Mouse (Mus musculus): Measurements from ENCODE around the gene Lrrc9.

The Lrrc9 gene

GRCm38 (mm10) chr12:72476773-72477450 is 35.2 kb downstream of the Lrrc9 start:
- no peak for DNase-seq

GRCm38 (mm10) chr12:72482226-72482625 is 40.6 kb downstream of the Lrrc9 start:
- DNase-seq, result no peak

GRCm38 (mm10) chr12:72484872-72485271 is 43.2 kb downstream of the Lrrc9 start:
- DNase-seq, result no peak

- no peak for DNase-seq
Measured at GRCm38 (mm10) chr12:72487498-72487897, 45.8 kb downstream of the Lrrc9 start.

- no peak for DNase-seq
Measured at GRCm38 (mm10) chr12:72489995-72490394, 48.3 kb downstream of the Lrrc9 start.

GRCm38 (mm10) chr12:72491063-72491719 is 49.5 kb downstream of the Lrrc9 start:
- DNase-seq, result no peak

- DNase-seq, result no peak
Measured at GRCm38 (mm10) chr12:72496866-72497600, 55.4 kb downstream of the Lrrc9 start.

GRCm38 (mm10) chr12:72509606-72510005 is 67.9 kb downstream of the Lrrc9 start:
- peak; percentile 11 for DNase-seq

- DNase-seq, result peak; percentile 54
Measured at GRCm38 (mm10) chr12:72515446-72515845, 73.8 kb downstream of the Lrrc9 start.

- no peak for DNase-seq
Measured at GRCm38 (mm10) chr12:72518114-72518728, 76.6 kb downstream of the Lrrc9 start.

GRCm38 (mm10) chr12:72519352-72519751 is 77.7 kb downstream of the Lrrc9 start:
- peak; percentile 29 for DNase-seq

GRCm38 (mm10) chr12:72519855-72520254 is 78.2 kb downstream of the Lrrc9 start:
- no peak for DNase-seq

GRCm38 (mm10) chr12:72520645-72521044 is 79.0 kb downstream of the Lrrc9 start:
- peak; percentile 79 for DNase-seq

GRCm38 (mm10) chr12:72525588-72525987 is 83.9 kb downstream of the Lrrc9 start:
- DNase-seq, result no peak

- DNase-seq, result no peak
Measured at GRCm38 (mm10) chr12:72532303-72532702, 90.6 kb downstream of the Lrrc9 start.

- DNase-seq, result no peak
Measured at GRCm38 (mm10) chr12:72533986-72534385, 92.3 kb downstream of the Lrrc9 start.

GRCm38 (mm10) chr12:72535599-72535998 is 93.9 kb downstream of the Lrrc9 start:
- no peak for DNase-seq

GRCm38 (mm10) chr12:72536021-72536597 is 94.4 kb downstream of the Lrrc9 start, which contains the start of gene Pcnx4:
Gene Pcnx4, plus strand, starts transcription at chr12:72536383.
- DNase-seq, result peak; percentile 97

- no peak for DNase-seq
Measured at GRCm38 (mm10) chr12:72538571-72538970, 96.9 kb downstream of the Lrrc9 start.

GRCm38 (mm10) chr12:72554347-72554746 is 112.7 kb downstream of the Lrrc9 start:
- no peak for DNase-seq

GRCm38 (mm10) chr12:72564281-72564795 is 122.7 kb downstream of the Lrrc9 start:
- no peak for DNase-seq

Measured in retina, postnatal 1 day (tissue).